Mouse (Mus musculus) stomach, postnatal 0 days (tissue): Measurements from ENCODE around the gene Tmpo. TPM values are rescaled to one million over a fixed set of nuclear protein-coding genes. Genes with fewer than 3 reads are reported as not detected.
A peak's percentile ranks its signal among the peaks of the same experiment; 100 is the strongest.

Experiments
- ATAC-seq: fragments of 200-750 bp; cut with Nextera tagmentation; 2 replicates; pipeline ENCODE4 v1.8.0; 2017; ENCODE audit not compliant: low FRiP score, low TSS enrichment
- DNase-seq: peaks from one replicate; pipeline ENCODE4 v3.0.0-alpha.2; 2016; ENCODE audit warnings: low spot score
- H3K27ac ChIP-seq: fragments of 300-500 bp; sonication (generic); replicated peaks from 2 replicates; pipeline ENCODE4 v1.5.1; 2014; ENCODE audit warnings: mild to moderate bottlenecking, control low read depth
- H3K27me3 ChIP-seq: fragments of 300-500 bp; sonication (generic); 2 replicates; pipeline ENCODE4 v1.6.1; 2014; ENCODE audit warnings: low read length; ENCODE audit not compliant: control insufficient read depth, insufficient read depth
- H3K36me3 ChIP-seq: fragments of 300-500 bp; sonication (generic); 2 replicates; pipeline ENCODE4 v1.6.1; 2014; ENCODE audit warnings: low read length, mixed read lengths; ENCODE audit not compliant: control insufficient read depth, insufficient read depth
- H3K4me1 ChIP-seq: fragments of 300-500 bp; sonication (generic); replicated peaks from 2 replicates; pipeline ENCODE4 v1.6.1; 2014; ENCODE audit warnings: antibody characterized with exemption; ENCODE audit not compliant: control insufficient read depth, insufficient read depth
- H3K4me2 ChIP-seq: fragments of 300-500 bp; sonication (generic); replicated peaks from 2 replicates; pipeline ENCODE4 v1.6.1; 2014; ENCODE audit warnings: low read depth, mild to moderate bottlenecking, control low read depth, moderate library complexity
- H3K4me3 ChIP-seq: fragments of 300-500 bp; sonication (generic); 2 replicates; pipeline ENCODE4 v1.5.1; 2014; ENCODE audit warnings: low read depth, low read length, control low read depth
- H3K9ac ChIP-seq: fragments of 300-500 bp; sonication (generic); 2 replicates; pipeline ENCODE4 v1.6.1; 2014; ENCODE audit warnings: mild to moderate bottlenecking, low read length, control low read depth, mixed read lengths
- H3K9me3 ChIP-seq: fragments of 300-500 bp; sonication (generic); 2 replicates; pipeline ENCODE4 v1.6.1; 2016; ENCODE audit warnings: low read length; ENCODE audit not compliant: control insufficient read depth
- CTCF ChIP-seq: IDR thresholded peaks from 2 replicates; pipeline ENCODE4 v1.5.1; 2016; ENCODE audit warnings: antibody characterized with exemption, low read depth, mild to moderate bottlenecking, moderate library complexity
- EP300 ChIP-seq: optimal IDR thresholded peaks from 2 replicates; pipeline ENCODE3; 2016; ENCODE audit warnings: antibody characterized with exemption
- WGBS: fragments of 180-500 bp; shearing (Covaris S2); extraction: QIAGEN DNeasy Blood & Tissue Kit; methylation state at CpG from one replicate; pipeline ENCODE4 v1.1.7; 2014; 5-methylcytosine and 5-hydroxymethylcytosine counted together
- polyA plus RNA-seq: library from polyadenylated mRNA; unstranded; fragments of >200 nt; fragmentation: Nextera tagmentation; extraction: Ambion mirVana; gene quantifications from 2 replicates; pipeline ENCODE4 v1.2.1, GENCODE M21; 2015

Tmpo gene
- polyA plus RNA-seq, 1 experiment from 2014 or later = 57.1 TPM

DNA sequence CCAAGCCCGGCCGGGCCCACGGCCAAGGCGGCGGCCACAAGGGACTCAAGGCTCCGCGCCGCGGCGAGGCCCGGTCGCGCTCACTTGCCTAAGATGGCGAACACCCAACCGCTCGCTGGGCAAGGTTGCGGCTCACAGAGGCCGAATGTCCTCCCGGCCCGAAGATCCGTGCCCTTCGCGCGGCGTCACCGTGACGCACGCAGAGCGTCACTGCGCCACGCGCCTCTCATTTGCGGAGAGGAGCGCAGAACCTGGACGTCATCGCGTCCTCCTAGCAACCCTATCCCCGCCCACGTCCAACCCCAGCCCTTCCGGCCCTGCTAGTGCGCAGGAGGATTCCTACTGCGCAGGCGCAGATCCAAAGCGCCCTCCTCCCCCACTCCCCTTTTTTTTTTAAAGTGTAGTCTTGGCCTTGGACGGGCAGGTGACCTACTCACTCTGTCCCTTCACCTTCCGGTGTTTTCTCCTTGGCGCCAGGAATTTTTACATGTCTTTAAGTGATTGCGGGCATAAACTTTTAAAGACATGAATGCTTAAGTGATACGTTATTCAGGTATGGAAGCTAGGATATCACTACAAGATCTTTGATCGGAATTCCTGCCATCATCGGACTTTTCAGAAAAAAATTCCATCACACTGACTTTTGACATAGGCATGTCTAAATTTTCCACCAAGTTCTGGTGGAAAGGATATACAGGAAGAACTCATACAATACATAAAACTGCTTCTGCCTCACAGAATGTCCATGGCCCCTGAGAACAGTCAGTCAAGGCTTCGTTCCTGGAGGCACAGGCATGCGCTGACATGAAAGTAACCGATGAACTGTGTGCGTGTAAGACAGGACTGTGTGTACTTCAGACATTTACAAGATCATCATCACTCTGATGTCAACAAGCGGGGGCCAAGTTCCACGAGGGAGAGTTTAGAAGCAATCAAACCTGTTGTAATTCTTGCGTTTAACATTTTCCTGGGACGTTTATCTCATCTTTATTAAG is 57.0 kb downstream of the Tmpo start, which contains the start of gene Slc25a3:
Gene Slc25a3 (minus strand): TSS at position 232 of the 995 bp plus-strand sequence.
- TF ChIP-seq CTCF (0 out of 2 replicates have a peak, but pooled peaks have one; percentile 1), EP300 (no peak)
- peak within 1 kb of the TSS; percentile 99 for H3K9ac ChIP-seq
- ATAC-seq = peak; percentile 99
- WGBS = 8% methylated on average over 59 of the region's 59 CpGs
- H3K4me2 ChIP-seq = peak within 1 kb of the TSS; percentile 88
- peak within 1 kb of the TSS; percentile 98 for H3K4me3 ChIP-seq
- DNase-seq = peak; percentile 98
- peaks cover 2% of the 10 kb centered on the region; the same call in 1 of the 2 replicates for H3K36me3 ChIP-seq
- H3K9me3 ChIP-seq = no peaks in the 10 kb centered on the region
- H3K4me1 ChIP-seq = no peaks in the 10 kb centered on the region
- H3K27ac ChIP-seq = peak within 1 kb of the TSS; percentile 96
- no peaks in the 10 kb centered on the region for H3K27me3 ChIP-seq

DNA sequence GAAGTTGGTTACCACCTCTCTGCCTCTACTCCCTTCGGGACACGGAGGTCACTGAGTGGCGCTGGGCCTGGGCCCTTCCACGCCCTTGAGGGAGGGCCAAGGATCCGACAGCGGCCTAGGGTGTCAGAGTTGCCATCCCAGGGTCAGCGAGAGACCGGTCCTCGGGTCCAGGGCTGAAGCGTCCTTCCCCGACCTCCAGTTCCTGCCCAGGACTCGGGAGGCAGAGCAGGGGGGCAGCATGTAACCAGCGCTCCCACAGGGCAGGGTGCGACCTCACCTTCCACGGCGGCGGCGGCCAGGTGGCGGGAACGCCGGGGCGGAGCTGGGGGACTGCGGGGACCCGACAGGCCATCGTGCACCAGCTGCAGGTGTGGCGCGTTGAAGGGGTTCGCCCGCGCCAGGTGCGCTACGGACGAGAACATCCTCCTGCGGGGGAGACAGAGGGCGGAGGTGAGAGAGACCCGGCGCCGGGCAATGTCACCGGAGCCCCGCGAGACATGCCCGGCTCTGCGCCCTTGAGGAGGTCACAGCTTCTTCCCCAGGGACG is 57.8 kb downstream of the Tmpo start:
- peaks cover 6% of the 10 kb centered on the region; the same call in 1 of the 2 replicates for H3K36me3 ChIP-seq
- H3K4me1 ChIP-seq = no peaks in the 10 kb centered on the region
- H3K4me3 ChIP-seq = peak overlapping the region; percentile 98
- 0% methylated on average over 35 of the region's 44 CpGs for WGBS
- ATAC-seq (peak; percentile 59), DNase-seq (peak; percentile 66)
- peak overlapping the region; percentile 96 for H3K27ac ChIP-seq
- peak overlapping the region; percentile 88 for H3K4me2 ChIP-seq
- no peaks in the 10 kb centered on the region for H3K9me3 ChIP-seq
- H3K27me3 ChIP-seq = no peaks in the 10 kb centered on the region
- peak overlapping the region; percentile 99 for H3K9ac ChIP-seq
- no peak for TF ChIP-seq CTCF
- TF ChIP-seq EP300 = no peak

DNA sequence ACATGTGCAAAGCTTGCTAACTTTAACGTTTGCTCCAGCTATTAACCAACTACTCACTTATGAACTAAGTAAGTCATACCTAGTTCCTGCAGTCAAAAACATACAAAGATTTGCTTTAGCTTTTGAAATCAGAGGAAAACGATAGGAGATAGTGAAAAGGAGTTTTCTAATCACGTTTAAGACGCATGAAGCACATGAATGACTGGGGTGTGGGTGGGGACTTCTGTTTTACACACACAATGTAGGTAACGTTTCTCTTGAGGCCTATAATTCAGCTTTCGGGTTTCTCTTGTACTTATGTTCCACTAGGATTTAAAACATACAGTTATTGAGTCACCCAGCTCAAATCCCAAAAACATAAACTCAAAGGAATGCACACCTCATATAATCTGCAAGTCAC is 58.5 kb downstream of the Tmpo start:
- 21% methylated on average over 6 of the region's 6 CpGs for WGBS

DNA sequence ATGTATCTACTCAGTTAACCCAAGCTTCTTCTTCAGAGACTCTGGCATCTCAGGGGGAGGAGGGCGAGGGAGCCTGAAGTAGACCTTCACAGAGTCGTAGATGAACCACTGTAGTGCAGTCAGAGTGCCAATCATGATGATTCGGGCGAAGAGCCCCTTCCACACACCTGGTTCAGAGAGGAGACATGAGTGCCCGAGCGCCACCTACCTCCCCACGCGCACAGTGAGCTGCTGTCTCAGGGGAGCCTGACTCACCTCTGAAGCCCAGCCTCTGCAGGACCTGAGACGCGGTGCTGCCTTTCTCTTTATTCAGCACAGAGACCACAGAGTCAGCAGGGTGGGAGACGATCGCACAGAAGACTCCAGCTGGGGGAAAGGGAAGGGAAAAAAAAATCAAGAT is 64.2 kb downstream of the Tmpo start:
- 97% methylated on average over 12 of the region's 12 CpGs for WGBS
- H3K9me3 ChIP-seq = no peaks in the 10 kb centered on the region
- ATAC-seq (no peak), DNase-seq (no peak)
- H3K27ac ChIP-seq = no peak overlapping the region
- H3K4me3 ChIP-seq = no peak overlapping the region
- no peak overlapping the region for H3K9ac ChIP-seq
- no peak overlapping the region for H3K4me2 ChIP-seq
- peaks cover 36% of the 10 kb centered on the region for H3K36me3 ChIP-seq
- H3K4me1 ChIP-seq = no peaks in the 10 kb centered on the region
- no peaks in the 10 kb centered on the region for H3K27me3 ChIP-seq
- TF ChIP-seq CTCF (no peak), EP300 (no peak)

More for the DNA sequence above, 58.5 kb downstream of the Tmpo start:
- H3K9ac ChIP-seq = peak overlapping the region; percentile 99
- ATAC-seq (no peak), DNase-seq (no peak)
- no peaks in the 10 kb centered on the region for H3K9me3 ChIP-seq
- H3K36me3 ChIP-seq = peaks cover 12% of the 10 kb centered on the region; the same call in 1 of the 2 replicates
- TF ChIP-seq EP300 = no peak
- TF ChIP-seq CTCF = no peak
- H3K27ac ChIP-seq = peak overlapping the region; percentile 96; the same call in 1 of the 2 replicates
- H3K4me3 ChIP-seq = peak overlapping the region; percentile 98
- H3K27me3 ChIP-seq = no peaks in the 10 kb centered on the region
- H3K4me1 ChIP-seq = no peaks in the 10 kb centered on the region
- H3K4me2 ChIP-seq = peak overlapping the region; percentile 88

DNA sequence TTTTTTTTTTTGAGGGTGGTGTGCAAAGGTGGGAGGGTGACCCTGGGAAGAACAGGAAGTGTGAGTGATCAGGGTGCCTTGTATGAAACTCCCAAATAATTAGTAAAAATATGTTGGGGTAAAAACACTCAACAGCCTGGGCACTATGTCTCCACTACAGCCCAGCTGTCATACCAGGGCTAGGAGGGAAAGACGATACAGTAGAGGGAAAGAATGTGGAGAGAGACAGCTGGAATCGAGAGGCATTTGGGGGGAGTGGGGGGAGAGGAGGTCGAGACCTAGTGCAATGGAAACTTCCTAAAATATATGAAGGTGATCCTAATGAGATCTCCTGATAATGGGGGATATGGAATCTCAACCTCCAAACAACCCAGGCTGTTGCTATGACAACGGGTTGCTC is 71.3 kb downstream of the Tmpo start:
- 72% methylated on average over 4 of the region's 4 CpGs for WGBS
- Histone ChIP-seq H3K4me3 (no peak overlapping the region), H3K4me1 (no peaks in the 10 kb centered on the region), H3K9me3 (no peaks in the 10 kb centered on the region), H3K27ac (no peak overlapping the region), H3K27me3 (no peaks in the 10 kb centered on the region), H3K36me3 (peaks cover 6% of the 10 kb centered on the region; the same call in 1 of the 2 replicates), H3K9ac (no peak overlapping the region), H3K4me2 (no peak overlapping the region)
- ATAC-seq = no peak
- no peak for TF ChIP-seq EP300
- no peak for TF ChIP-seq CTCF
- DNase-seq = no peak
